Mouse (Mus musculus) small intestine, adult 10 weeks (tissue): ENCODE measurements around the gene E130218I03Rik. TPM values are rescaled to one million over a fixed set of nuclear protein-coding genes. Genes with fewer than 3 reads are reported as not detected.

ENCODE experiments used
- polyA plus RNA-seq: library from polyadenylated mRNA; stranded (reverse); fragments of 350-450 nt; fragmentation: Illumina TruSeq; extraction: RNeasy Lipid Tissue Mini Kit (QIAGEN cat#74804); gene quantifications from one replicate; pipeline ENCODE4 v1.2.3, GENCODE M21; 2014; ENCODE audit warnings: low replicate concordance

Gene E130218I03Rik
- polyA plus RNA-seq: not detected

DNA sequence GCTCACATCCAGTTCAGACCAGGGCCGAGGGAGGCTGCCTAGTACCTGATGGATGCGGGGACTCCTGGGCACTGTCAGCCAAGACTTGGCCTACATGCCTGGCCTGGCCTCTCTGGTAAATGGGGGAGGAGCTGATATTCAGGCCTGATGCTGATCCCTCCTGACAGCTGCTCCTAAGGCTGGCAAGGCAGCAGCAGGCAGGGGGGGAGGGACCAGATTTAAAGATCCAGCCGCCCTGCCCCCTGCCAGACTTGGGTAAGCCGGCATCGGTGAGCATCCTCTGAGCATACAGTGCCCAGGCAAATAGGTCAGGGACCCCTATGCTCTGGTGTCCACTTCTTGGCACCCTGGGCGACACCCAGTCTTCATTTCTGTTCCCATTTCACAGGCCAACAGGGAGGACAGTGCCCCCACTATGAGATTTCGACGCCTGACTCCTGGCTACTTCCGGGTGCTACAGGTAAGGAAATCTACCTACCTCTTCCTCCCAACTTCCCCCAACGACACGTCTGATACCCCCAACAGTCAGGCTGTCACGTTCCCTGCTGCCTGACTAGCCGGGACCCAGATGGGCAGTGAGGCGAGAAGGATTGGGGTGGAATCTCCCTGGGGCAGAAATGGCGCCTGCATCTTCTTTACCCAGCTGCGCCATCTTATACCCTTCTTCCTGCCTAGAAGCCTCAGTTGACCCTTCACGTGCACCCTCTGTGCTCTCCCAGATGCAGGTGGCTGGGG lies at the start of gene E130218I03Rik:
TSS of gene E130218I03Rik (plus strand) at position 147 of the 735 bp plus-strand sequence.

GRCm38 (mm10) chr4:134202904-134203303 lies 40.6 kb upstream of the E130218I03Rik start, which contains the start of gene Gm7534:
Gm7534 (minus strand) TSS chr4:134203004.

DNA sequence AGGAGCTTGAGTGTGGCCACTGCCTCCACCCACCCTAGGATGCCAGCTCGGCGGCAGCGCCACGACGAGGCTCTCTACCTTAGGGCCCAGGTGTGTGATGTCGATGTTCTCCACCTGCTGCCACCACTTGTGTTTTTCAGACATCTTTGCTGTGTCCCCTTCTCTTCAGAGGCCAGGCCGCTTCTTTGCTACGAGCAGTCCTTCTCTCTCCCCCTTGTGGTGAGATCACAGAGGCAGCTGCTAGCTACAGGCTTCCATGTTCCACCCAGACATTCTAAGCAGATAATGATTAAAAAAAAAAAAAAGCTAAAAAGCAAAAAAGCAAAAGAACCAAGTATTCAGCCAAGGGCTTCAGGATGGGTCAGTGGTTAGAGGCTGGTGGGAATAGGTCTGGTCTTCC lies 16.3 kb upstream of the E130218I03Rik start, which contains the start of gene Catsper4:
TSS of gene Catsper4 (minus strand) at position 190 of the 400 bp plus-strand sequence.

DNA sequence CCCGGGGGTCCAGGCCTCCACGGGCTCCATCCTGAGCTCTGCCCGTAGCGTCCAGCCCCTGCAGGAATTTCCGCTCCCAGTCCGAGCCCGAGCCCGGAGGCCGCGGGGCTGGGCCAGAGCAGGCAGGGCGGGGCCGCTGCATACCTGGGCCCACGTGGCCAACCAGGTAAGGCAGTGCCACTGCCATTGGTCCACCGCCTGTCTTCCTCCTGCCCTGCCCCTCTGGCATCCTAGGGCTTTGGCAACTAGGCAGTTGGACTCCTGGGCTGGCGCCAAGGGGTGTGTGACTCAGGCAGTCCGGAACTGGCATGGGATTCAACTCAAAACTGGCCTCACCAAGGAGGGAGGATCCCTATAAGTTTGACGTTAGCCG lies 5.2 kb upstream of the E130218I03Rik start, which contains the start of gene Cnksr1:
TSS of gene Cnksr1 (minus strand) at position 121 of the 373 bp plus-strand sequence.

GRCm38 (mm10) chr4:134245148-134245843 lies 1.8 kb downstream of the E130218I03Rik start, which contains the start of gene Zfp593:
Zfp593 (minus strand) TSS chr4:134245592.

DNA sequence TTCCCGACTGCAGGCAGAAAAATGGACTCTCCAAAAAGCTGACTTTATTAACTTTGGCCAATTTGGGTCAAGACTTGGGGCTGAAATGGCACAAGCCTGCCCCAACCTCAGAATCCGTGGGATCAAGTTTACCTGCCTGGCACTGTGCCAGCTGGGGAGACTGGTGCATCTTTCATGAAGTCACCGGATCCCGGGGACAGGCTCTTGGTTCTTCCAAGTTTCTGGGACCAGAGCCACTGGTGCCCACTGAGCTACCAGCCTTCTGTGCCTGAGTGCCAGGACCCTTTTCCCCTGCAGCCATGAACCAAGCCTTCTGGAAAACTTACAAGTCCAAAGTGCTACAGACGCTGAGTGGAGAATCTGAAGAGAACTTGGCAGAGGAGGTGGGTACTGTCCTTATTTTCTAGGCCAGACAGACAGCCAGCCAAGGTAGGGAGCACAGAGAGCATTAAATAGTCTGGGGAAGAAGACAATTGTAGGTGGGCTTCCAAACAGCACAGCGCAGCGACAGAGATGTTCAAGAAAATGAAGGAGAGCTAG lies 3.3 kb downstream of the E130218I03Rik start, which contains the start of gene Gm30191:
TSS of gene Gm30191 (plus strand) at position 217 of the 540 bp plus-strand sequence.

DNA sequence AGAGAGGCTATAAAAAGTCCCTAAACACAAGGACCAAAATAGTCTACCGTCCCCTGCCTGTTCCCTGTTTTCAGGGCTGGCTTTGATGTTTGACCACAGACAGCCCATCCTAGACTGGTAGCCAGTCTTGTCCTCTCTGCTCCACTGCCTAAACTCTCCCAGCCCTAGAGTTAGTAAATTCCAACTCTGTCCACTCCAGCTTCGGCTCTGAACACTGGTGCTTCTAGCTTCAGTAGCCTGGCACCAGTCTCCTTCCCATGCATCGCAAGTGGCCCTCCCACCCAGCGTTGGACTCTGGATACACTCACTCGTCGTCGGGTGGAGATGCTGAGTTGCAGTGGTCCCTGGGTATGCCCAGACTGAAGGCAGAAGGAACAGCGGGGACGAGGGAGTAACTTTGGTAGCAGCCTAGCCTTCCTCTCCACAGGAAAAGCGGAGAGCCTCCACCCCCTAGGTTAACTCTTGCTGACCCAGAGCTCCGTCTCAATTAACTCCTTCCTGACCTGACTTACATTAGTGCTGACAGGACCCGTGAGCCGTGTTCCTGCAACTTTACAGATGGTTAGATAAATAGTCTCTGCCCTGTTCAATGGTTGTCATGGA lies 10.4 kb downstream of the E130218I03Rik start, which contains the start of gene Grrp1:
TSS of gene Grrp1 (minus strand) at position 385 of the 603 bp plus-strand sequence.

GRCm38 (mm10) chr4:134287575-134288025 lies 44.1 kb downstream of the E130218I03Rik start, which contains the start of gene Pdik1l:
Pdik1l (minus strand) TSS chr4:134287895.

Other genes with a start within 250 kb of the E130218I03Rik start
- 10.2 TPM for gene Dhdds, start 242.7 kb upstream of the E130218I03Rik start, polyA plus RNA-seq
- gene Lin28a, start 224.8 kb upstream of the E130218I03Rik start, polyA plus RNA-seq: not detected
- not detected for gene Zfp683, start 189.8 kb upstream of the E130218I03Rik start, polyA plus RNA-seq
- 4.2 TPM for gene Crybg2, start 182.8 kb upstream of the E130218I03Rik start, polyA plus RNA-seq
- gene Cd52, start 148.6 kb upstream of the E130218I03Rik start, polyA plus RNA-seq: 51.9 TPM
- not detected for gene Ubxn11, start 141.1 kb upstream of the E130218I03Rik start, polyA plus RNA-seq
- 1.7 TPM for gene Sh3bgrl3, start 114.9 kb upstream of the E130218I03Rik start, polyA plus RNA-seq
- gene Cep85, start 56.5 kb upstream of the E130218I03Rik start, polyA plus RNA-seq: 3.7 TPM
- gene Gm7534, start 40.7 kb upstream of the E130218I03Rik start, polyA plus RNA-seq: not detected
- gene Catsper4, start 16.3 kb upstream of the E130218I03Rik start, polyA plus RNA-seq: not detected
- gene Cnksr1, start 5.3 kb upstream of the E130218I03Rik start, polyA plus RNA-seq: 1.0 TPM
- 0.22 TPM for gene Zfp593, start 1.9 kb downstream of the E130218I03Rik start, polyA plus RNA-seq
- not detected for gene Gm30191, start 3.3 kb downstream of the E130218I03Rik start, polyA plus RNA-seq
- not detected for gene Grrp1, start 10.4 kb downstream of the E130218I03Rik start, polyA plus RNA-seq
- 28.0 TPM for gene Pdik1l, start 44.2 kb downstream of the E130218I03Rik start, polyA plus RNA-seq
- 0.48 TPM for gene Trim63, start 71.5 kb downstream of the E130218I03Rik start, polyA plus RNA-seq
- 17.2 TPM for gene Slc30a2, start 99.5 kb downstream of the E130218I03Rik start, polyA plus RNA-seq
- not detected for gene Extl1, start 140.2 kb downstream of the E130218I03Rik start, polyA plus RNA-seq
- gene Pafah2, start 152.7 kb downstream of the E130218I03Rik start, polyA plus RNA-seq: 19.8 TPM
- gene Stmn1, start 224.7 kb downstream of the E130218I03Rik start, polyA plus RNA-seq: 73.5 TPM